Mouse (Mus musculus) liver, embryonic 16.5 days (tissue): ENCODE measurements around the gene Ubr4. TPM values are rescaled to one million over a fixed set of nuclear protein-coding genes. Genes with fewer than 3 reads are reported as not detected.
A peak's percentile ranks its signal among the peaks of the same experiment; 100 is the strongest.

ENCODE experiments used
- ATAC-seq: fragments of 200-750 bp; cut with Nextera tagmentation; 2 replicates; pipeline ENCODE4 v1.8.0; 2017; ENCODE audit warnings: low read depth, mild to moderate bottlenecking, moderate number of reproducible peaks, moderate library complexity
- H3K27ac ChIP-seq: fragments of 300-500 bp; sonication (generic); 2 replicates; pipeline ENCODE4 v1.5.1; 2014; ENCODE audit warnings: mild to moderate bottlenecking, low read length
- H3K27me3 ChIP-seq: fragments of 300-500 bp; sonication (generic); 2 replicates; pipeline ENCODE4 v1.6.1; 2014; ENCODE audit warnings: low read depth, low read length, mixed read lengths; ENCODE audit not compliant: control insufficient read depth, insufficient read depth
- H3K36me3 ChIP-seq: fragments of 300-500 bp; sonication (generic); 2 replicates; pipeline ENCODE4 v1.6.1; 2014; ENCODE audit warnings: mild to moderate bottlenecking; ENCODE audit not compliant: control insufficient read depth, insufficient read depth
- H3K4me1 ChIP-seq: fragments of 300-500 bp; sonication (generic); 2 replicates; pipeline ENCODE4 v1.6.1; 2014; ENCODE audit warnings: low read depth, low read length, mixed read lengths; ENCODE audit not compliant: control insufficient read depth
- H3K4me2 ChIP-seq: fragments of 300-500 bp; sonication (generic); 2 replicates; pipeline ENCODE4 v1.6.1; 2014; ENCODE audit warnings: low read depth, low read length, mixed read lengths
- H3K4me3 ChIP-seq: fragments of 300-500 bp; sonication (generic); 2 replicates; pipeline ENCODE4 v1.5.1; 2014; ENCODE audit warnings: low read depth, mild to moderate bottlenecking, low read length
- H3K9ac ChIP-seq: fragments of 300-500 bp; sonication (generic); 2 replicates; pipeline ENCODE4 v1.6.1; 2014; ENCODE audit warnings: low read depth, low read length
- H3K9me3 ChIP-seq: fragments of 300-500 bp; sonication (generic); replicated peaks from 2 replicates; pipeline ENCODE4 v1.6.1; 2016; ENCODE audit warnings: low read length; ENCODE audit not compliant: control insufficient read depth
- WGBS: fragments of 180-500 bp; shearing (Covaris S2); extraction: QIAGEN DNeasy Blood & Tissue Kit; methylation state at CpG from one replicate; pipeline ENCODE4 v1.1.7; 2014; ENCODE audit not compliant: insufficient replicate concordance; 5-methylcytosine and 5-hydroxymethylcytosine counted together
- polyA plus RNA-seq: library from polyadenylated mRNA; unstranded; fragments of >200 nt; fragmentation: Nextera tagmentation; extraction: Ambion mirVana; gene quantifications from 2 replicates; pipeline ENCODE4 v1.2.1, GENCODE M21; 2015

Gene Ubr4
- polyA plus RNA-seq, 1 experiment from 2014 or later: 42.9 TPM

DNA sequence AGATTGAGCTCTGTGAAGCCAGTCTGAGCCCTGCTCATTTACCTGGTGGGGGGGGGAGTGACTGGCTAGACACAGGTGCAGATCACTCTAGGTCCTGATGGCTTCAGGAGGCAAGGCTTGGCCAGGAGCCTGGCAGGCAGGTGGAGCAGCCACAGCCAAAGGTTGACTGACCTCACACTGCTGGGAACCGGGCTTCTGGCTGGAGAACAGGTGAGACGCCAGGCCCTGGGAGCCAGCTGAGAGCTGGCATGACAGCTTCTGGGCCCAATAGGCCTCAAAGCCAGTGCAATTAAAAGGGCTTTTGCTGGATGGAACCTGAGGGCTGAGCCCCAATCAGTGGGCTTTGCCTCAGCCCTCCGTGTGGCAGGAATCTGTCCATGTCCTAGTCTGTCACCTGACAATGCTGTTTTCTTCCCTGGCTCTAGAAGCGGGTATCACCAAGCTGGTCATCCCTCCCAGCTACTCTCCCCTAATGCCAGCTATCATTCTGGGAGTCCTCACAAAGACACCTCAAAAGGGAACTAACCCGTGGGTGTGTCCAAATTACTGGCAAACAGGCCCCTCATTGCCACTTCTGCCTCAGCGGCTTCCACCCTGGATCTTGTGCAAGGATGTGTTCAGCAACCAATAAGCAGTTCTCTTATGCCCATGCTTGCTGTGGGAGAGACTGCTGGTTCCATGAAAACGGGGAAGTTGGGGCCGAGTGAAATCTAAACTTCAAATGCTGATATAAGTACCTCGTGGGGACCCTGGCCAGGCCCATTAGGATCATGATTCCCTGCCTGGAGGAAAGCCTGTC, 141.0 kb downstream of the Ubr4 start:
- peak overlapping the region; percentile 61 for H3K27ac ChIP-seq
- peaks cover 29% of the 10 kb centered on the region for H3K36me3 ChIP-seq
- WGBS: 38% methylated on average over 9 of the region's 9 CpGs
- no peaks in the 10 kb centered on the region; the same call in none of the 2 replicates for H3K4me1 ChIP-seq
- H3K9me3 ChIP-seq: no peaks in the 10 kb centered on the region
- no peaks in the 10 kb centered on the region for H3K27me3 ChIP-seq
- no peak for ATAC-seq
- H3K4me2 ChIP-seq: 0 out of 2 replicates have a peak overlapping the region, but pooled peaks have one; percentile 6
- no peak overlapping the region for H3K4me3 ChIP-seq
- H3K9ac ChIP-seq: no peak overlapping the region

- H3K4me1 ChIP-seq: no peaks in the 10 kb centered on the region
- H3K9me3 ChIP-seq: no peaks in the 10 kb centered on the region
- no peak overlapping the region for H3K9ac ChIP-seq
- H3K36me3 ChIP-seq: no peaks in the 10 kb centered on the region
- ATAC-seq: no peak
- no peak overlapping the region for H3K4me2 ChIP-seq
- WGBS: 77% methylated on average over 14 of the region's 14 CpGs
- no peak overlapping the region for H3K4me3 ChIP-seq
- H3K27me3 ChIP-seq: no peaks in the 10 kb centered on the region
- H3K27ac ChIP-seq: no peak overlapping the region
Observed at GRCm38 (mm10) chr4:139500814-139501213, 148.4 kb downstream of the Ubr4 start.

GRCm38 (mm10) chr4:139501702-139502101, 149.3 kb downstream of the Ubr4 start:
- H3K36me3 ChIP-seq: no peaks in the 10 kb centered on the region
- no peak overlapping the region for H3K9ac ChIP-seq
- no peak overlapping the region for H3K27ac ChIP-seq
- ATAC-seq: no peak
- no peak overlapping the region for H3K4me3 ChIP-seq
- no peaks in the 10 kb centered on the region for H3K9me3 ChIP-seq
- H3K27me3 ChIP-seq: no peaks in the 10 kb centered on the region
- H3K4me1 ChIP-seq: no peaks in the 10 kb centered on the region
- no peak overlapping the region for H3K4me2 ChIP-seq
- 57% methylated on average over 6 of the region's 6 CpGs for WGBS

- Histone ChIP-seq H3K27me3 (no peaks in the 10 kb centered on the region), H3K4me1 (no peaks in the 10 kb centered on the region), H3K27ac (no peak overlapping the region), H3K4me2 (no peak overlapping the region), H3K36me3 (no peaks in the 10 kb centered on the region), H3K9me3 (no peaks in the 10 kb centered on the region), H3K4me3 (no peak overlapping the region), H3K9ac (no peak overlapping the region)
- 58% methylated on average over 8 of the region's 8 CpGs for WGBS
- no peak for ATAC-seq
Observed at GRCm38 (mm10) chr4:139503919-139504318, 151.5 kb downstream of the Ubr4 start.

GRCm38 (mm10) chr4:139505716-139506115, 153.3 kb downstream of the Ubr4 start:
- WGBS: 65% methylated on average over 4 of the region's 4 CpGs
- Histone ChIP-seq H3K36me3 (no peaks in the 10 kb centered on the region), H3K4me3 (no peak overlapping the region), H3K9ac (no peak overlapping the region), H3K4me2 (no peak overlapping the region), H3K9me3 (no peaks in the 10 kb centered on the region), H3K27me3 (no peaks in the 10 kb centered on the region), H3K27ac (no peak overlapping the region), H3K4me1 (no peaks in the 10 kb centered on the region)
- ATAC-seq: no peak

GRCm38 (mm10) chr4:139506727-139507126, 154.3 kb downstream of the Ubr4 start:
- H3K4me1 ChIP-seq: no peaks in the 10 kb centered on the region
- WGBS: 71% methylated on average over 11 of the region's 11 CpGs
- no peak overlapping the region for H3K9ac ChIP-seq
- H3K27ac ChIP-seq: no peak overlapping the region
- no peaks in the 10 kb centered on the region for H3K36me3 ChIP-seq
- no peaks in the 10 kb centered on the region for H3K27me3 ChIP-seq
- H3K9me3 ChIP-seq: no peaks in the 10 kb centered on the region
- H3K4me2 ChIP-seq: no peak overlapping the region
- ATAC-seq: no peak
- H3K4me3 ChIP-seq: no peak overlapping the region

DNA sequence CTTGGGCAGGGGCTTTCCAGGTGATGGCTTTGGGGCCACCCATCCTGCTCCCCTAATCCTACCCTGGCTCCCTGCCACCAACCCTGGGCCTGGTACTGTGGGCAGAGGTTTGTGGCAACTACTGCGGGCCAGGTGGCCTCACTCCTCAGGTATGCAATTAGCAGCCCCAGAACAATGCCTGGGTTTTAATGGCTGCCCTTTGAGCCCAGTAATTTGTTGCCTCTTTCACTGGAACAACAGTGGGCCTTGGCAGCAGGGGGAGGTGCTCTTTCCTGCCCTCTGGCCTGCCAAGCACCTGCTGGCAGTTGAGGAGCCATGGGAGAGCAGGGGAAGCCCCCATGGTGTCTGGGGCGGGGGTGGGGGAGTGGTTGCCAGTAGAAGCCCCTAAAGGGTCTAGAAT, 156.7 kb downstream of the Ubr4 start:
- H3K27me3 ChIP-seq: no peaks in the 10 kb centered on the region
- H3K4me3 ChIP-seq: no peak overlapping the region
- no peaks in the 10 kb centered on the region for H3K9me3 ChIP-seq
- ATAC-seq: no peak
- WGBS: 59% methylated on average over 2 of the region's 2 CpGs
- no peaks in the 10 kb centered on the region; the same call in 1 of the 2 replicates for H3K4me1 ChIP-seq
- no peaks in the 10 kb centered on the region for H3K36me3 ChIP-seq
- no peak overlapping the region for H3K4me2 ChIP-seq
- no peak overlapping the region for H3K27ac ChIP-seq
- H3K9ac ChIP-seq: no peak overlapping the region

- H3K27ac ChIP-seq: no peak overlapping the region
- no peak for ATAC-seq
- H3K36me3 ChIP-seq: no peaks in the 10 kb centered on the region
- 55% methylated on average over 2 of the region's 2 CpGs for WGBS
- no peak overlapping the region for H3K4me2 ChIP-seq
- H3K27me3 ChIP-seq: no peaks in the 10 kb centered on the region
- no peaks in the 10 kb centered on the region; the same call in 1 of the 2 replicates for H3K4me1 ChIP-seq
- H3K4me3 ChIP-seq: no peak overlapping the region
- no peaks in the 10 kb centered on the region for H3K9me3 ChIP-seq
- H3K9ac ChIP-seq: no peak overlapping the region
Observed at GRCm38 (mm10) chr4:139511557-139511956, 159.1 kb downstream of the Ubr4 start.

DNA sequence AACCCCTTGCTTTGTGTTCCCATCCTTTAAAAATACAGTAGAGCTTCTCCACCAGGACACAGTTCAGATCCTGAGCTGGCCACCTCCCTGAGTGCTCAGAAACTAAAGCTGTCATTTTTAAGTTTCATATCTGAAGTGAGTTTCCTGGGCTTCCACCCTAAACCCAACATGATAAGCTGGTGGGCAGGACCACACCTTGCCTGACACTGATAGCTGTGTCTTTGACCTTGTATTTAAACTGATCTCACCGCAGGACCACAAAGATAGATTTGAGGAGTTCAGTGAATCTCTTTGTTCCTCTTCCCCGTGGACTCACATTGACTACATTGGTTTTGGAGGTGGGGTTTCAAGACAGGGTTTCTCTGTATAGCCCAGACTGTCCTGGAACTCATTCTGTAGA, 160.6 kb downstream of the Ubr4 start:
- no peak for ATAC-seq
- no peaks in the 10 kb centered on the region for H3K27me3 ChIP-seq
- H3K36me3 ChIP-seq: no peaks in the 10 kb centered on the region
- no peaks in the 10 kb centered on the region; the same call in 1 of the 2 replicates for H3K4me1 ChIP-seq
- H3K4me2 ChIP-seq: no peak overlapping the region
- no peak overlapping the region for H3K4me3 ChIP-seq
- H3K27ac ChIP-seq: no peak overlapping the region
- H3K9me3 ChIP-seq: no peaks in the 10 kb centered on the region
- 30% methylated on average over 2 of the region's 2 CpGs for WGBS
- H3K9ac ChIP-seq: no peak overlapping the region
